Mouse (Mus musculus) forebrain, embryonic 14.5 days (tissue): ENCODE results near the gene Etl4. TPM values are rescaled to one million over a fixed set of nuclear protein-coding genes. Genes with fewer than 3 reads are reported as not detected.

Experiments used
- ATAC-seq: fragments of 200-750 bp; cut with Nextera tagmentation; 2 replicates; pipeline ENCODE4 v1.8.0; 2017; ENCODE audit warnings: mild to moderate bottlenecking, moderate library complexity
- DNase-seq: peaks from one replicate; pipeline ENCODE4 v3.0.0-alpha.2; 2015; ENCODE audit warnings: low spot score
- H3K27ac ChIP-seq: fragments of 300-500 bp; sonication (generic); 2 replicates; pipeline ENCODE4 v1.5.1; 2014; ENCODE audit warnings: low read depth, mild to moderate bottlenecking, control low read depth, low read length, moderate library complexity
- H3K27me3 ChIP-seq: fragments of 300-500 bp; sonication (generic); replicated peaks from 2 replicates; pipeline ENCODE4 v1.6.1; 2014; ENCODE audit warnings: low read length, control low read depth, mixed read lengths; ENCODE audit not compliant: control insufficient read depth, insufficient read depth
- H3K36me3 ChIP-seq: fragments of 300-500 bp; sonication (generic); 2 replicates; pipeline ENCODE4 v1.6.1; 2014; ENCODE audit warnings: low read length, control low read depth; ENCODE audit not compliant: control insufficient read depth, insufficient read depth
- H3K4me1 ChIP-seq: fragments of 300-500 bp; sonication (generic); 2 replicates; pipeline ENCODE4 v1.6.1; 2014; ENCODE audit warnings: antibody characterized with exemption, low read length, control low read depth; ENCODE audit not compliant: control insufficient read depth, insufficient read depth
- H3K4me2 ChIP-seq: fragments of 300-500 bp; sonication (generic); 2 replicates; pipeline ENCODE4 v1.6.1; 2014; ENCODE audit warnings: mild to moderate bottlenecking, control low read depth, low read length
- H3K4me3 ChIP-seq: fragments of 300-500 bp; sonication (generic); 2 replicates; pipeline ENCODE4 v1.5.1; 2014; ENCODE audit warnings: low read depth, low read length, control low read depth
- H3K9ac ChIP-seq: fragments of 300-500 bp; sonication (generic); 2 replicates; pipeline ENCODE4 v1.6.1; 2014; ENCODE audit warnings: mild to moderate bottlenecking, low read length, control low read depth, moderate library complexity
- H3K9me3 ChIP-seq: fragments of 300-500 bp; sonication (generic); replicated peaks from 2 replicates; pipeline ENCODE4 v1.6.1; 2016; ENCODE audit warnings: low read length, control low read depth, mixed read lengths; ENCODE audit not compliant: control insufficient read depth
- WGBS: fragments of 180-500 bp; shearing (Covaris S2); extraction: QIAGEN DNeasy Blood & Tissue Kit; methylation state at CpG from one replicate; pipeline ENCODE4 v1.1.7; 2014; 5-methylcytosine and 5-hydroxymethylcytosine counted together
- polyA plus RNA-seq: library from polyadenylated mRNA; unstranded; fragments of >200 nt; fragmentation: Nextera tagmentation; extraction: Ambion mirVana; gene quantifications from 2 replicates; pipeline ENCODE4 v1.2.1, GENCODE M21; 2014

Gene Etl4
- polyA plus RNA-seq, 1 experiment from 2014 or later: 14.7 TPM

DNA sequence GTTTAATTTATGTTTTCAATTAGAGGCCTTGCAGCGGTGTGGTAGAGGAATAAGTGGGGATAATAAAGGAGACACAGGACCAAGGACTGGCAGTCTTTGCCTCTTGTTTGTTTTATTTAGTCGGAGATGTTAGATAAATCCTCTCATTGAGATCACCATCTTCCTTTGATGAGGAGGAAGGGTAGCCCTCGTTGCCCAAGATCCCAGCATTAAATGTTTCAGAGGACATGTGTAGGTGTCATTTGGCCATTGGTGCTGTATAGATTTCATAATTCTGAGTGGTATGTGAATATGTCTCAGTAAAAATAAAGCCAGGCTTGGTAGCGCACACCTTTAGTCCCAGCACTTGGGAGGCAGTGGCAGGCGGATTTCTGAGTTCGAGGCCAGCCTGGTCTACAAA is 508.4 kb downstream of the Etl4 start:
- no peak overlapping the region for H3K4me3 ChIP-seq
- H3K4me1 ChIP-seq: 0 out of 2 replicates have a peak, but pooled peaks cover 2% of the 10 kb centered on the region
- DNase-seq (no peak), ATAC-seq (no peak)
- H3K9ac ChIP-seq: no peak overlapping the region
- WGBS: 84% methylated on average over 6 of the region's 6 CpGs
- no peaks in the 10 kb centered on the region for H3K9me3 ChIP-seq
- H3K27me3 ChIP-seq: no peaks in the 10 kb centered on the region
- H3K36me3 ChIP-seq: no peaks in the 10 kb centered on the region
- H3K4me2 ChIP-seq: no peak overlapping the region
- no peak overlapping the region for H3K27ac ChIP-seq

DNA sequence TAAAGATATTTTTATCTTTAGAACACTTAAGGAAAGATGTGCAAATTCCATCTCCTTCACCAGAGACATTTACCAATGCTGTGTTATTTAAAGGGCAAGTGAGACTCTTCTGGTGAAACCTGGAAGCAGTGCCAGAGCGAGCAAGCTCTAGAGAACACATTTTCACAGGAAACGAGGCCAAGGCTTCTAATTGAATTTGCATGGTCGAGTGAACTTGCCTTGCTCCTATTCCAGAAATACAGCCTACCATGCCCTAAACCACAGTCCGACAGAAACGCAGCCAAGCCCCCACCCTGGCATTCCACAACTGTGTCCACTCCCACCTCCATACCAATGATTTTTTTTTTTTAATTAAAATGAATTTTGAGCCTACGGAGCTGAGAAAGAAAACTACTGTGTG is 510.4 kb downstream of the Etl4 start:
- ATAC-seq: peak; percentile 69
- DNase-seq: peak; percentile 79
- WGBS: 19% methylated on average over 6 of the region's 6 CpGs

DNA sequence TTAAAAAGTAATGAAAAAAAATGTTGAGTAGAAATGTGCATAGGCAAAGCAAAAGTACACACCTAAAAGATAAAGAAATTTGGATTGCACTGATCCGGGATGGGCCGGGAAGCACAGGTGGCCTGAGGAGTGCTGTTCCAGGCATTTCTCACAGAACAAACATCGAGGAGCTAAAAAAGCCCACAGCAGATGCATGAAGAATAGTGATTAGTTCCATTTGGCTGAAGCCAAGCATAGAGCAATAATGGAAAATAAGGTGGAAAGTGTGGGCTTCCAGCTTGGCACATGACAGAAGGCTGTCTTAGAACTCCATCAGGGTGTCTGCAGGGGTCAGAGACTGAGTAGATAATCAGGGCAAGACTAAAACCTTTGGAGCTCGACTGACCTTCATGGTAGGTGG is 512.7 kb downstream of the Etl4 start:
- ATAC-seq: peak; percentile 57; the same call in 1 of the 2 replicates
- Histone ChIP-seq H3K9me3 (no peaks in the 10 kb centered on the region), H3K4me2 (no peak overlapping the region), H3K4me1 (0 out of 2 replicates have a peak, but pooled peaks cover 2% of the 10 kb centered on the region), H3K27ac (no peak overlapping the region), H3K9ac (no peak overlapping the region), H3K4me3 (no peak overlapping the region), H3K27me3 (no peaks in the 10 kb centered on the region), H3K36me3 (no peaks in the 10 kb centered on the region)
- WGBS: 31% methylated on average over 4 of the region's 4 CpGs
- DNase-seq: peak; percentile 31

More for the DNA sequence above, 510.4 kb downstream of the Etl4 start:
- Histone ChIP-seq H3K27me3 (no peaks in the 10 kb centered on the region), H3K27ac (no peak overlapping the region), H3K9me3 (no peaks in the 10 kb centered on the region), H3K36me3 (no peaks in the 10 kb centered on the region), H3K4me1 (0 out of 2 replicates have a peak, but pooled peaks cover 2% of the 10 kb centered on the region), H3K4me2 (no peak overlapping the region), H3K9ac (no peak overlapping the region), H3K4me3 (no peak overlapping the region)

DNA sequence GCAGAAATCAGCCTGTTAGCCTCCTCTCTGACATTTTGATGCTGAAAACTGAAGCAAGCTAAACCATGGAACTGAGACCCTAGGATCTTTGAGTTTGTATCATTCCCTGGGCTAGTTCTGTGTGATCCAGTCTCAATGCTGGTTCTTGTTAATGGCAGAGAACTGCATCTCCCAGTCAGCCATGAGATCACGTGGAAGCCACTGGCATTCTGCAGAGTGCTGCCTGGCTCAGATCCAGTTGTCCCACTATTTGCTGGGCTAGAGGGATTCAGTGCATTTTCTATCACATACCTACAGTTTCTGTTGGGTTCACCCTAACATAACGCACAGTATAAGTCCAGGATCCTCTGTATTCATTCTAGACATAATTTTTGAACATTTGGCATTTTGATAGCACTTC is 524.1 kb downstream of the Etl4 start:
- no peak overlapping the region for H3K4me2 ChIP-seq
- H3K27ac ChIP-seq: no peak overlapping the region
- H3K36me3 ChIP-seq: no peaks in the 10 kb centered on the region
- no peaks in the 10 kb centered on the region for H3K4me1 ChIP-seq
- no peaks in the 10 kb centered on the region for H3K27me3 ChIP-seq
- no peak overlapping the region for H3K9ac ChIP-seq
- H3K9me3 ChIP-seq: no peaks in the 10 kb centered on the region
- 76% methylated on average over 2 of the region's 2 CpGs for WGBS
- ATAC-seq (no peak), DNase-seq (no peak)
- H3K4me3 ChIP-seq: no peak overlapping the region

DNA sequence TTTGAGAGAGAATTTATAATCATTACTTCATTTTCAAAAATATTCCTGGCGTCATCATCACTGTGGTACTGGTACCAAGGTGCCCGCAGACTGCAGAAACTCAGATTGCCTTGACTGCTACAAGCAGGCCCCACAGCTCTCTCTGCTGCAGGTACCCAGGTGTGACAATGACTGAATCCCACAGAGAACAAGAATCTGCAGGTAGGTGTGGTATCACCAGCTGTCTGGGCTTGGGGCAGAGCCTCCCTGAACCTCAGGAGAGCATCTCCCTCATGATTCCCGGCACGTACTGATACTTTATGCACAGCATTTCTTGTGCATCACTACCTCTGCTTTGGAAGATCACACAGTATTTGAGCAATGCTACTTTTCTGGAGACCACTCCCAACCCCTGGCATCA is 526.0 kb downstream of the Etl4 start:
- ATAC-seq: no peak
- WGBS: 85% methylated on average over 4 of the region's 4 CpGs
- DNase-seq: no peak
- Histone ChIP-seq H3K4me2 (no peak overlapping the region), H3K36me3 (no peaks in the 10 kb centered on the region), H3K27me3 (no peaks in the 10 kb centered on the region), H3K4me3 (no peak overlapping the region), H3K27ac (no peak overlapping the region), H3K9ac (no peak overlapping the region), H3K4me1 (no peaks in the 10 kb centered on the region), H3K9me3 (no peaks in the 10 kb centered on the region)

DNA sequence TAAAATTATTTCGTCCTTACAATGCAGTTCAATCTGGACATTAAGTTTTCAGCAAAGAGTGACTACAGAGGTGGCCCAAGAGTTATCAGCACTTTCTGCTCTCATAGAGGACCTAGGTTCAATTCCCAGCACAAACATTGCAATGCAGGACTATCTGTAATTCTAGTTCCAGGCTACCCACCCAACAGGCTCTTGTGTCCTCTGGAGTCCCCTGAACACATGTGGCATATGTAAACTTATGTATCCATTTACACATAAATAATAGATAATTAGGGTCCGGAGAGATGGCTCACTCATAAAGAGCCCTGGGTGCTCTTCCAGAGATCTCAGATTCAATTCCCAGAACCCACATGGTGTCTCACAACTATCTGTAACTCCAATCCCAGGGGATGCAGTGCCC is 533.2 kb downstream of the Etl4 start:
- Histone ChIP-seq H3K27ac (no peak overlapping the region), H3K4me3 (no peak overlapping the region), H3K9me3 (0 out of 2 replicates have a peak, but pooled peaks cover 2% of the 10 kb centered on the region), H3K9ac (no peak overlapping the region), H3K27me3 (no peaks in the 10 kb centered on the region), H3K36me3 (no peaks in the 10 kb centered on the region), H3K4me1 (no peaks in the 10 kb centered on the region), H3K4me2 (no peak overlapping the region)
- no peak for DNase-seq
- no peak for ATAC-seq
- WGBS: 88% methylated on average over 2 of the region's 2 CpGs

DNA sequence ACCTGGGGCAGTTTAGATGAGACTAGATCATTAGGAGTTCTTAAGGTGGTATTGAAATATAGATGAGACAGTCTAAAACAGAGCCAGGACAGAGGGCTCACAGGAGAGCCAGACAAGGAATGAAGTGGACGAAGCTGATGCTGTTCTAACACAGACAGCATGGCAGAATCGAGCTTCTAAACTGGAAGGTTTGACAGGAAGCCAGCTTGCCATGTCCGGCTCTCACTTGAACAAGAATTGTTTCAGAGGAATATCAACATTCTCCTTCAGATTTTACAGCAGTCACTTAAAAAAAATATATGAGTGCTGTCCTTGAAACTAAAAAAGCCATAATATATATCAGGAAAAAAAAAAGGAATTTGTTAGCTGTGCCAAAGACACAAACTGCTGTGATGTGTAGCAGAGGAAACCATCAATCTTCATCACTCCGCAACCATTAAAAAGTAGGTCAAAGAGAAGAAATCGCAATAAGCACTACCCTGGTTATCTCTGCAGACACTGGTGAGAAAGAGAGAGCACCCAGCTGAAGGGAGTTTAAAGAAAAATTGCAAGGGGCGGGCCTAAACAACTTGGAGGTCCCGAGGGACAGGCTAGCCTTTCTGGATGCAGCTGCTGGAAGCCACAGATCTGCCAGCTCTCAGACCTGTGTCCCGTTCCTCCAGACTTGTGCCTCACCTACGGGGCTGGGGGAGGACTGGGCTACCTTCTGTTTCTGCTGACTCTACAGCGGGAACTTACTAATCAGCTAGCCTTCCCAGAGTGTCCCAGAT is 534.3 kb downstream of the Etl4 start:
- H3K9ac ChIP-seq: no peak overlapping the region
- no peak for DNase-seq
- WGBS: 76% methylated on average over 10 of the region's 10 CpGs
- H3K4me2 ChIP-seq: no peak overlapping the region
- H3K27ac ChIP-seq: no peak overlapping the region
- no peaks in the 10 kb centered on the region for H3K27me3 ChIP-seq
- ATAC-seq: no peak
- H3K4me1 ChIP-seq: no peaks in the 10 kb centered on the region
- H3K4me3 ChIP-seq: no peak overlapping the region
- H3K36me3 ChIP-seq: no peaks in the 10 kb centered on the region
- H3K9me3 ChIP-seq: 0 out of 2 replicates have a peak, but pooled peaks cover 2% of the 10 kb centered on the region

DNA sequence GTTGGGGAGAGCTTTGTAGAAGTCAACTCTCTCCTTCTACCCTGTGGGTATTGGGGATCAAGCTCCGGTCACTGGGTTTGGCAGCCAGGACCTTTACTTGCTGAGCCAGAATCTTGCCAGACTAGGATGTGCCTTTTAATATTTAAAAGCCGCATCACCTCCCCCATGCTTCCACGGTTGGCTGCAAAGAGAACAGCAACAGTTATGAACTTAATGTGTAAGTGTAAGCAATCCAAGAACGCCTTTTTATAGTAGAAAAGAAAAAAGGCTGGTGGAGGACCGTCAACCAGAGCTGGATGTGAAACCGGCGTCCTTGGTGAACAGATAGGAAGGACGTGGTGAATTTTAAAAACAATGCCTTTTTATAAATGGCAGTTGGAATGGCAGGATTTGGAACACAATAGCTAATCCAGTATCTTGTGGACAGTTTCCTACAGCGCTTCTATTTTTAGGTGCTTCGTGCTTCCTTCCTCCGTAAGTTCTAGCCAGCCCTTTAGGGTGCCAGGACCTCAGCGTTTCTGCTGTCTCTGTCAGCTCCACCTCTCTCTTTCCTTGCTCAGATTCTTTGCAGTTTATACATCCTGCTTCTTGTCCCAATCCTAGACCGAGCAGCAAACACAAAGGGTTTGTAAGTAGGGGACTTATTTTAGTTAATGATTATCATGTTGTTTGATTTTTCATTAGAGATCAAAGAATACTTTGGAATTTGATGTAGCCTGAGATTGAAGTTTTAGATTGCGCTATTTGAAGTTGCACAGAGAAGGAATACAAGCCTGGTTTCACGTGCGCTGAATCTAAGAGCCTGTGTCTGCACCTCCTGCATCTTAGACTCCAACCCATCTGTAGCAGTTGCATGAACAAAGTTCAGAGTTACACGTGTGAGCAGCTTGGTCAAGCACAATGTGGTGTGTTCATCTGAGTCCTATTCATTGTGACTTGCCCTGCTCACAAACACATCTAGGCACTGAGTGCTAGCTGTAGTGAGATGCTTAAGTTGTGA is 535.9 kb downstream of the Etl4 start:
- no peaks in the 10 kb centered on the region for H3K4me1 ChIP-seq
- H3K4me3 ChIP-seq: no peak overlapping the region
- no peak overlapping the region for H3K27ac ChIP-seq
- no peak for ATAC-seq
- H3K4me2 ChIP-seq: no peak overlapping the region
- H3K27me3 ChIP-seq: no peaks in the 10 kb centered on the region
- 0 out of 2 replicates have a peak, but pooled peaks cover 2% of the 10 kb centered on the region for H3K9me3 ChIP-seq
- 77% methylated on average over 17 of the region's 17 CpGs for WGBS
- no peak for DNase-seq
- no peak overlapping the region for H3K9ac ChIP-seq
- H3K36me3 ChIP-seq: no peaks in the 10 kb centered on the region
